Mouse (Mus musculus): ENCODE results near the gene Unc5cl. TPM values are rescaled to one million over a fixed set of nuclear protein-coding genes. Genes with fewer than 3 reads are reported as not detected.

Unc5cl gene
- total RNA-seq, 2 experiments from 2014 or later = 1.3 TPM; not detected in 1

- no peak for DNase-seq (ENCODE audit: low spot score in 2 of 2)
Observed at GRCm38 (mm10) chr17:48533844-48534705, 79.4 kb downstream of the Unc5cl start.

DNA sequence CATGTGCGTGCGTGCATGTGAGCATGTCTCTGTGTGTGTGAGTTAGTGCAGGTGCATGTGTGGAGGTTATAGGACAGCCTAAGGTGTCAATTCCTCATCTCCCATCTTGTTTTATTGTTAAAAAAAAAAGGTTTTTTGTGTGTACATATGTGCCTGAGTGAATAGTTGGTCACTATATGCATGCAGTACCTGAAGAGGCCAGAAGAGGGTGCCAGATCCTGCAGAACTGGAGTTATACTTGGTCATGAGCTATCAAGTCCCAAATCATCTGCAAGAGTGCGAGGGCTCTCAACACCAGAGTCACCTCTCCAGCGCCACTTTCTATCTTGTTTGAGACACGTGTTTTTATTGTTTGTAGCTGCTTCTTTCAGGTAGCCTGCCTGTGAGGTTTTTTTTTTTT, 83.6 kb downstream of the Unc5cl start:
- no peak for DNase-seq (ENCODE audit: low spot score in 2 of 2)

- DNase-seq (ENCODE audit: low spot score in 2 of 2) = no peak
Observed at GRCm38 (mm10) chr17:48539326-48539725, 84.6 kb downstream of the Unc5cl start.

- no peak for DNase-seq (ENCODE audit: low spot score in 2 of 2)
Observed at GRCm38 (mm10) chr17:48542733-48543132, 88.0 kb downstream of the Unc5cl start.

GRCm38 (mm10) chr17:48543301-48543765, 88.6 kb downstream of the Unc5cl start:
- no peak for DNase-seq (ENCODE audit: low spot score in 2 of 2)

- DNase-seq (ENCODE audit: low spot score in 2 of 2) = no peak
Observed at GRCm38 (mm10) chr17:48544722-48545121, 90.0 kb downstream of the Unc5cl start.

- DNase-seq (ENCODE audit: low spot score in 2 of 2) = no peak
Observed at GRCm38 (mm10) chr17:48545223-48545943, 90.7 kb downstream of the Unc5cl start.

GRCm38 (mm10) chr17:48546036-48546435, 91.3 kb downstream of the Unc5cl start:
- DNase-seq (ENCODE audit: low spot score in 2 of 2) = no peak

GRCm38 (mm10) chr17:48547668-48548067, 93.0 kb downstream of the Unc5cl start:
- DNase-seq (ENCODE audit: low spot score in 2 of 2) = no peak

GRCm38 (mm10) chr17:48551788-48552531, 97.3 kb downstream of the Unc5cl start:
- DNase-seq (ENCODE audit: low spot score in 2 of 2) = no peak

GRCm38 (mm10) chr17:48552532-48552915, 97.8 kb downstream of the Unc5cl start:
- DNase-seq (ENCODE audit: low spot score in 2 of 2) = no peak

GRCm38 (mm10) chr17:48556223-48556962, 101.7 kb downstream of the Unc5cl start:
- no peak for DNase-seq (ENCODE audit: low spot score in 2 of 2)

GRCm38 (mm10) chr17:48557823-48558715, 103.4 kb downstream of the Unc5cl start:
- no peak for DNase-seq (ENCODE audit: low spot score in 2 of 2)

GRCm38 (mm10) chr17:48564931-48565330, 110.2 kb downstream of the Unc5cl start:
- DNase-seq (ENCODE audit: low spot score in 2 of 2) = no peak

- no peak for DNase-seq (ENCODE audit: low spot score in 2 of 2)
Observed at GRCm38 (mm10) chr17:48569656-48570055, 115.0 kb downstream of the Unc5cl start.

GRCm38 (mm10) chr17:48581153-48581552, 126.5 kb downstream of the Unc5cl start:
- no peak for DNase-seq (ENCODE audit: low spot score in 2 of 2)

DNA sequence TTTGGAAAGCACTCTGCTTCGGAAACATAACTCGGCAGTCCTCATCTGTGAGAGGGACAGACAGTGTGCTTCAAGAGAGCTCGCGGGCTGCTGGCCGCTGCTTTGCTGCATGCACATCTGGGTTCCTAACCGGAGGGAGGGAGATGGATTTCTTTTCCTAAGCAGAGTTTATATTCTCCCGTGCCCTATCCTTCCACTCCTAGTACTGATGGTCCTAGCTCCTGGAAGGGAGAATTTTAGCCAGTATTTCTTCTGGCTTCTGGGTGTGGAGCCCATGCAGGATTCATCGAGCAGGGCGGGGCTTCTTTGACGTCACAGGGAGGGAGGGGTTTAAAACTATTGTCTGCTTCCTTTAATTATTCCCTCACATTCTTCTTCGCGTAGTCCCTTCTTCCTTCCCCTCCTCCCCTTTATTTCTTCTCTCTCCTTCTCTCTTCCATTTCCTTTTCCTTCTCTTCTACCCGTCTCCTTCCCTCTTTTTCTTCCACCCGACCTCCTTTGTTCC, 127.8 kb downstream of the Unc5cl start:
- DNase-seq (ENCODE audit: low spot score in 2 of 2) = no peak

GRCm38 (mm10) chr17:48583401-48583800, 128.7 kb downstream of the Unc5cl start:
- no peak for DNase-seq (ENCODE audit: low spot score in 2 of 2)

- DNase-seq (ENCODE audit: low spot score in 2 of 2) = no peak
Observed at GRCm38 (mm10) chr17:48585902-48586359, 131.2 kb downstream of the Unc5cl start.

All from adrenal gland, postnatal 4 days (tissue).